Mouse (Mus musculus): Measurements from ENCODE around the gene Mrln.

Gene Mrln

GRCm38 (mm10) chr10:70254666-70255065 is 50.2 kb downstream of the Mrln start:
- no peak for DNase-seq (ENCODE audit: low read depth, low spot score)

- no peak for DNase-seq (ENCODE audit: low read depth, low spot score)
Observed at GRCm38 (mm10) chr10:70255601-70256210, 51.2 kb downstream of the Mrln start.

- peak; percentile 13 for DNase-seq (ENCODE audit: low read depth, low spot score)
Observed at GRCm38 (mm10) chr10:70257029-70257428, 52.6 kb downstream of the Mrln start.

- no peak for DNase-seq (ENCODE audit: low read depth, low spot score)
Observed at GRCm38 (mm10) chr10:70260904-70261303, 56.4 kb downstream of the Mrln start.

GRCm38 (mm10) chr10:70262051-70262450 is 57.6 kb downstream of the Mrln start:
- no peak for DNase-seq (ENCODE audit: low read depth, low spot score)

- DNase-seq (ENCODE audit: low read depth, low spot score), result peak; percentile 31
Observed at GRCm38 (mm10) chr10:70263681-70264189, 59.3 kb downstream of the Mrln start.

GRCm38 (mm10) chr10:70264337-70265036 is 60.0 kb downstream of the Mrln start:
- no peak for DNase-seq (ENCODE audit: low read depth, low spot score)

- DNase-seq (ENCODE audit: low read depth, low spot score), result peak; percentile 63
Observed at GRCm38 (mm10) chr10:70266501-70266900, 62.0 kb downstream of the Mrln start.

GRCm38 (mm10) chr10:70268581-70269446 is 64.3 kb downstream of the Mrln start:
- no peak for DNase-seq (ENCODE audit: low read depth, low spot score)

Data from brain, adult 2 months (tissue).